Mouse (Mus musculus): ENCODE measurements around the gene Olfr1019. TPM values are rescaled to one million over a fixed set of nuclear protein-coding genes. Genes with fewer than 3 reads are reported as not detected.

The Olfr1019 gene
- not detected in 2 replicates for polyA plus RNA-seq (2014; fragmentation: Nextera tagmentation; extraction: Ambion mirVana)

DNA sequence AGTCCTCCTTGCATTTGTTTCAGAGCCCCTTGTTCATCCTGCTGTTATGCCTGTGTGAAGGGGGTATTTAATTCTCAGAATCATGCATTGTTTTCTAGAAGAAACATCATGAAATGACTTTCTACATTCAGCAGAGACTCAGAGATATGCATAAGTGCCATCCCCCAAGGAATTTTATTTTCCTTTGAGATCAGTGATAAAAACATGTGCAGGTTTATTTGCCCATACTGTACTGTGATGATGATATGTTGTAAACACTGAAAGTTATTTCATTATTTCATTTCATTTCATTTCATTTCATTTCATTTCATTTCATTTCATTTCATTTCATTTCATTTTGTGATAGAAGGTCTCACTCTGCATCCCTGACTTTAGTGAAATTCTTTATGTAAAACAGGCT is at the start of gene Olfr1019:
Olfr1019 (minus strand) TSS at position 101 of the 400 bp plus-strand sequence.
- Histone ChIP-seq H3K4me3 (ENCODE audit: low read depth, low read length) (no peak within 1 kb of the TSS), H3K27ac (ENCODE audit: low read depth) (no peak within 1 kb of the TSS), H3K27me3 (ENCODE audit: insufficient read depth, low read length) (no peaks in the 10 kb centered on the region), H3K9ac (no peak within 1 kb of the TSS), H3K4me1 (ENCODE audit: insufficient read depth) (no peaks in the 10 kb centered on the region), H3K36me3 (ENCODE audit: insufficient read depth) (no peaks in the 10 kb centered on the region), H3K9me3 (ENCODE audit: low read depth, low read length) (no peaks in the 10 kb centered on the region), H3K4me2 (no peak within 1 kb of the TSS)
- ATAC-seq (ENCODE audit: insufficient read depth) (no peak), DNase-seq (no peak)
- TF ChIP-seq CTCF (IDR thresholded peaks at IDR 0.05; ENCODE audit: low read depth): no peak

DNA sequence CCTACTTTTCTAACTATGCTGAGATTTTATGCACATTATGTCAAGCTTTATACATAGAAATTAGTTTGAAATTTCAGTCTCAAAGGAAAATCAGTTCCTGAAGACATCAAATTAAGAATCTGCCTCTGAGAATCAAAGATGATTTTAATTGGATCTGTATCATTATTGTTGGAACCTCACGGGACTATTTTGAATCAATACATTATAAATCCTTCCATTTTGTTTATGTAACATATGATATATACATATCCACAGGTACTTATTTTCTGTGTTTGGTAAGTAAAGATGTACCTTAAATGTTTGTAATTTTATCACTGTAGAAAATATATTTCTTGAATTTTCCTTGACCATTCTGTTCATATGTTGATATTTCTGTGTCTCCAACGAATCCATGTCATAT is 40.1 kb upstream of the Olfr1019 start, which contains the start of gene Olfr1023:
Olfr1023 (plus strand) TSS at position 301 of the 400 bp plus-strand sequence.
- Histone ChIP-seq H3K4me3 (ENCODE audit: low read depth, low read length) (no peak within 1 kb of the TSS), H3K9me3 (ENCODE audit: low read depth, low read length) (no peaks in the 10 kb centered on the region), H3K27me3 (ENCODE audit: insufficient read depth, low read length) (no peaks in the 10 kb centered on the region), H3K27ac (ENCODE audit: low read depth) (no peak within 1 kb of the TSS), H3K36me3 (ENCODE audit: insufficient read depth) (no peaks in the 10 kb centered on the region), H3K9ac (no peak within 1 kb of the TSS), H3K4me1 (ENCODE audit: insufficient read depth) (no peaks in the 10 kb centered on the region), H3K4me2 (no peak within 1 kb of the TSS)
- no peak for DNase-seq
- no peak for ATAC-seq (ENCODE audit: insufficient read depth)
- 64% methylated on average over 2 of the region's 2 CpGs for WGBS
- no peak for TF ChIP-seq CTCF (IDR thresholded peaks at IDR 0.05; ENCODE audit: low read depth)

DNA sequence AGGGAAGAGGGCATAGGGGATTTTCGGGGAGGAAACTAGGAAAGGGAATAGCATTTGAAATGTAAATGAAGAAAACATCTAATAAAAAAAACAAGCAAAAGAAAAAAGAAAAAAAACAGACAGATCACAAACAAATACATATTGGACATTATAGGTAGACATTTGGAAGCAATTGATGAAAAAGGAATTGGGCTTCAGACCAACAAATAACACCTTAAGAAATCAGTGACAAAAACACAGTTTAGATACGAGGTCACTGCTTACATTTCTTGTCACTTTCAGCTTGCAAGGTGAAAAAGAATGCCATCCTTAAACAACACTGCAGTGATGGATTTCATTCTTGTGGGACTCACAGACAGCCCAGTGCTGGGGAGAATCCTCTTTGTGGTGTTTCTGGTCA is 23.0 kb upstream of the Olfr1019 start, which contains the start of gene Olfr1022:
Olfr1022 (plus strand) TSS at position 301 of the 400 bp plus-strand sequence.
- Histone ChIP-seq H3K36me3 (ENCODE audit: insufficient read depth) (no peaks in the 10 kb centered on the region), H3K4me2 (no peak within 1 kb of the TSS), H3K4me3 (ENCODE audit: low read depth, low read length) (no peak within 1 kb of the TSS), H3K9me3 (ENCODE audit: low read depth, low read length) (no peaks in the 10 kb centered on the region), H3K27ac (ENCODE audit: low read depth) (no peak within 1 kb of the TSS), H3K27me3 (ENCODE audit: insufficient read depth, low read length) (no peaks in the 10 kb centered on the region), H3K9ac (no peak within 1 kb of the TSS), H3K4me1 (ENCODE audit: insufficient read depth) (no peaks in the 10 kb centered on the region)
- ATAC-seq (ENCODE audit: insufficient read depth) (no peak), DNase-seq (no peak)
- TF ChIP-seq CTCF (IDR thresholded peaks at IDR 0.05; ENCODE audit: low read depth): no peak
- 35% methylated on average over 2 of the region's 2 CpGs for WGBS

DNA sequence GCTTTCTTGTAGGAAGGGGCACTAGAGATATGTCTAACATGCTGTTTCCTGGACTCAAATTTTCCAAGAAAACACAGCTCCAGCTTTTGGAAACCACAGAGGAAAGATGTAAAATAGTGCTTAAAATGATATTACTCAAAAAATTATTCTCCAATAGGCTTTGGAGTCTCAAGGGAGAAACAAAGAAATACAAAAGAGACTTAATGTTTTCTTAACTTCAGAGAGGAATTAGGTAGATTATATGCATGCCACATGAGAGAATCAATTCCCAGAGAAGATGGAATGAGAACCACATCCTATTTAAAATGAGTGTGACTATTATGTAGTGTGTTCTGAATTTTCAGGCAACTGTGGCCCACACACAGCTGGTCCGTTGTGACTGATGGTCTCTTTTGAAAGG is 1.4 kb upstream of the Olfr1019 start, which contains the start of gene Olfr1020:
Olfr1020 (plus strand) TSS at position 301 of the 400 bp plus-strand sequence.
- TF ChIP-seq CTCF (IDR thresholded peaks at IDR 0.05; ENCODE audit: low read depth): no peak
- WGBS: 81% methylated on average over 1 of the region's 1 CpGs
- no peak for ATAC-seq (ENCODE audit: insufficient read depth)
- Histone ChIP-seq H3K4me3 (ENCODE audit: low read depth, low read length) (no peak within 1 kb of the TSS), H3K36me3 (ENCODE audit: insufficient read depth) (no peaks in the 10 kb centered on the region), H3K9me3 (ENCODE audit: low read depth, low read length) (no peaks in the 10 kb centered on the region), H3K9ac (no peak within 1 kb of the TSS), H3K27ac (ENCODE audit: low read depth) (no peak within 1 kb of the TSS), H3K4me1 (ENCODE audit: insufficient read depth) (no peaks in the 10 kb centered on the region), H3K27me3 (ENCODE audit: insufficient read depth, low read length) (no peaks in the 10 kb centered on the region), H3K4me2 (no peak within 1 kb of the TSS)
- DNase-seq: no peak

DNA sequence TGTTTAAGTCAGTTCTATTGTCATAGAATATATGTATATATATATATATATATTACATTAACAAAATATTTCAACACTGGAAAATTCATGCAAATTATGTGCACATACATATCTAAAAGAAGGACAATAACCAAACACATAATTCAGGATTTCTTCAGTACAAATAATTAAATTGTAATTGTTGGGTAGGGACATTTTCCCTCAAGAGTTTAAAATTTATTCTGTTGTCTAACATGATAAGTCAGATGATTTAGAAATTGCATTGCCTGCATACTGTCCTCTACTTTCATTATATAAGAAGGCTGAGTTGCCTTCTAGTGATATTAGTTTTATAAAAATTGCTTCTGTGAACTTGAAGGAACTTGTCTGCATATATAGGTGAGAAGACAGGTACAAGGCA is 27.1 kb downstream of the Olfr1019 start, which contains the start of gene Olfr1018:
Olfr1018 (plus strand) TSS at position 301 of the 400 bp plus-strand sequence.
- Histone ChIP-seq H3K9ac (no peak within 1 kb of the TSS), H3K36me3 (ENCODE audit: insufficient read depth) (no peaks in the 10 kb centered on the region), H3K27ac (ENCODE audit: low read depth) (no peak within 1 kb of the TSS), H3K9me3 (ENCODE audit: low read depth, low read length) (no peaks in the 10 kb centered on the region), H3K4me3 (ENCODE audit: low read depth, low read length) (no peak within 1 kb of the TSS), H3K27me3 (ENCODE audit: insufficient read depth, low read length) (no peaks in the 10 kb centered on the region), H3K4me1 (ENCODE audit: insufficient read depth) (no peaks in the 10 kb centered on the region), H3K4me2 (no peak within 1 kb of the TSS)
- TF ChIP-seq CTCF (IDR thresholded peaks at IDR 0.05; ENCODE audit: low read depth): no peak
- ATAC-seq (ENCODE audit: insufficient read depth) (no peak), DNase-seq (no peak)

DNA sequence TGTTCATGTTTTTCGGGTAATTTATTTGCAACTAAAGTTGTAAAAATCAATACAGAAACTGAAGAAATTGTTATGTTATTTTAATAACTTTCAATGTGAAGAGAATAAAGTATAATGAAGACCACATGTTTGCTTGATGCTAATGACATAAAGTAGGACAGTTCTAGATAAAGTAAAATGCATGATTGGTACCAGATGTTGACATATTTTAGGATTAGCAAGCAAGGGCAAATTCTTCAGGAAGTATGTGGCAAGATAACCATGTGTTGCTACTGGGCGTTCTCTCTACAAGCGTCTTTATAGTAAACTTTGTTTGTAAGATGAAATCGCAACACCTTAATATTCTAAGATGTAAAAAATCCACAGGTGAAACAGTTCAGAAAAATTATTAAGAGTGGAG is 40.8 kb downstream of the Olfr1019 start:
- Histone ChIP-seq H3K27me3 (ENCODE audit: insufficient read depth, low read length) (no peaks in the 10 kb centered on the region), H3K4me1 (ENCODE audit: insufficient read depth) (no peaks in the 10 kb centered on the region), H3K4me3 (ENCODE audit: low read depth, low read length) (no peak overlapping the region), H3K36me3 (ENCODE audit: insufficient read depth) (no peaks in the 10 kb centered on the region), H3K9me3 (ENCODE audit: low read depth, low read length) (no peaks in the 10 kb centered on the region), H3K9ac (no peak overlapping the region), H3K27ac (ENCODE audit: low read depth) (no peak overlapping the region), H3K4me2 (no peak overlapping the region)
- TF ChIP-seq CTCF (IDR thresholded peaks at IDR 0.05; ENCODE audit: low read depth): no peak
- ATAC-seq (ENCODE audit: insufficient read depth): no peak
- no peak for DNase-seq
- 71% methylated on average over 4 of the region's 4 CpGs for WGBS

DNA sequence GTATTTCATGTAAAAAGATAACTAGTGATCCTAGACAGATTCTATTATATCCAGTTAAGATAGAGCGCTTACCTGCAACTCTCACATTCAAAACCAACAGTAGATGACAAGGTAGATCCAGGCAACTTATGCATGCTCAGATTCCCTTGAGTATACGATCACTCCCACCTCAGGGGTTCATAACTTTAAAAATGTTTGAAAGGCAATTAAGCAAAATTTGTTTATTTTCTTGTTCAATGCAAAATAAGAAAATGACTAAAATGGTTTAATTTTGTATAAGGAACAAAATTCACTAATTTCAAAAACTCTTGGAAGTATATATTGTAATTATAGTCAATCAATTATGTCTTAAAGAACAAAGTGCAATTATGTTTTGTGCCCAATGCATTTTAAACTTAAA is 42.8 kb downstream of the Olfr1019 start, which contains the start of gene Olfr1016:
Olfr1016 (minus strand) TSS at position 101 of the 400 bp plus-strand sequence.
- no peak for ATAC-seq (ENCODE audit: insufficient read depth)
- no peak within 1 kb of the TSS for H3K4me2 ChIP-seq
- no peaks in the 10 kb centered on the region for H3K36me3 ChIP-seq (ENCODE audit: insufficient read depth)
- no peak for TF ChIP-seq CTCF (IDR thresholded peaks at IDR 0.05; ENCODE audit: low read depth)
- WGBS: 85% methylated on average over 2 of the region's 2 CpGs
- DNase-seq: no peak
- H3K27me3 ChIP-seq (ENCODE audit: insufficient read depth, low read length): no peaks in the 10 kb centered on the region
- no peak within 1 kb of the TSS for H3K27ac ChIP-seq (ENCODE audit: low read depth)
- H3K4me3 ChIP-seq (ENCODE audit: low read depth, low read length): no peak within 1 kb of the TSS
- no peaks in the 10 kb centered on the region for H3K9me3 ChIP-seq (ENCODE audit: low read depth, low read length)
- no peak within 1 kb of the TSS for H3K9ac ChIP-seq
- no peaks in the 10 kb centered on the region for H3K4me1 ChIP-seq (ENCODE audit: insufficient read depth)

Measured in lung, embryonic 14.5 days (tissue).